Mouse (Mus musculus) testis, adult 2 months (tissue): ENCODE measurements around the gene Cmtm6. TPM values are rescaled to one million over a fixed set of nuclear protein-coding genes. Genes with fewer than 3 reads are reported as not detected.

ENCODE experiments used
- H3K27ac ChIP-seq: fragments of 200-500 bp; 2 replicates; pipeline ENCODE4 v1.5.1; 2012; ENCODE audit warnings: low read depth, low read length; ENCODE audit not compliant: control insufficient read depth, insufficient read depth
- H3K27me3 ChIP-seq: fragments of 200-500 bp; 2 replicates; pipeline ENCODE4 v1.6.1; 2012; ENCODE audit warnings: mild to moderate bottlenecking, low read length, moderate library complexity; ENCODE audit not compliant: control insufficient read depth, insufficient read depth
- H3K36me3 ChIP-seq: fragments of 200-500 bp; 2 replicates; pipeline ENCODE4 v1.6.1; 2012; ENCODE audit warnings: mild to moderate bottlenecking, low read length; ENCODE audit not compliant: control insufficient read depth, insufficient read depth
- H3K4me1 ChIP-seq: fragments of 200-500 bp; 2 replicates; pipeline ENCODE4 v1.6.1; 2012; ENCODE audit warnings: low read length; ENCODE audit not compliant: control insufficient read depth, insufficient read depth
- H3K4me3 ChIP-seq: fragments of 200-500 bp; 2 replicates; pipeline ENCODE4 v1.5.1; 2012; ENCODE audit warnings: low read depth, mild to moderate bottlenecking, low read length, moderate library complexity, mixed read lengths; ENCODE audit not compliant: control insufficient read depth
- CTCF ChIP-seq: fragments of 200-500 bp; IDR thresholded peaks from 2 replicates; pipeline ENCODE4 v1.5.1; 2012; ENCODE audit warnings: low read depth, mild to moderate bottlenecking, inconsistent platforms, low read length, moderate library complexity; ENCODE audit not compliant: control insufficient read depth, insufficient read depth, insufficient replicate concordance
- POLR2A ChIP-seq: fragments of 200-500 bp; IDR thresholded peaks from 2 replicates; pipeline ENCODE4 v1.6.1; 2012; ENCODE audit warnings: low read depth, mild to moderate bottlenecking, inconsistent platforms, low read length, moderate library complexity; ENCODE audit not compliant: control insufficient read depth
- polyA plus RNA-seq: library from polyadenylated mRNA; depleted of rRNA; stranded (reverse); fragments of >200 nt; gene quantifications from 2 replicates; pipeline ENCODE4 v1.2.3, GENCODE M21; 2012

Cmtm6 gene
- polyA plus RNA-seq, 1 experiment: 25.9 TPM

- H3K4me3 ChIP-seq: peak overlapping the region; percentile 97
- no peaks in the 10 kb centered on the region for H3K27me3 ChIP-seq
- peaks cover 2% of the 10 kb centered on the region; the same call in 1 of the 2 replicates for H3K36me3 ChIP-seq
- no peak overlapping the region; the same call in 1 of the 2 replicates for H3K27ac ChIP-seq
- peaks cover 8% of the 10 kb centered on the region for H3K4me1 ChIP-seq
- TF ChIP-seq CTCF: no peak
- TF ChIP-seq POLR2A: no peak
Measured at GRCm38 (mm10) chr9:114731871-114732682, 1.2 kb downstream of the Cmtm6 start.

DNA sequence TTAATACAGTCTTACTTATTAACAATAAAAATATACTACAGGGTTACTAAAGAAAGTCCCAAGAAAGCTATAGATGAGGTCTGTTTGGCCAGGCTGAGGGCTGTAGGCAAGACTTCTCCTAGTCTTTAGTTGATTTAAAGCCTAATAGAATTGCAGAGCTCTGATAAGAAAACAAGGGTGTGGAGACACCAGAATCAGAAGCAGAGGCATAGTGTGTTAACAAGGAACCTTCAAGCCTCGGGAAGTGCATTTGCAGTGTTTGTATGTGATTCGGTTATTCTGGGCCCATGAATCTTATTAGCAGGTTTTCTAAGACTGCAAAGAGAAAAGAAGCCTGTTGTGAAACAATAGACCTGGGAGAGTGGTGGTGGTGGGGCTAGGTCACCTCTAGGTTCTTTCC is 2.3 kb downstream of the Cmtm6 start:
- Histone ChIP-seq H3K36me3 (peaks cover 2% of the 10 kb centered on the region; the same call in 1 of the 2 replicates), H3K4me3 (no peak overlapping the region), H3K27me3 (no peaks in the 10 kb centered on the region), H3K27ac (no peak overlapping the region), H3K4me1 (peaks cover 10% of the 10 kb centered on the region)
- TF ChIP-seq CTCF (no peak), POLR2A (no peak)

DNA sequence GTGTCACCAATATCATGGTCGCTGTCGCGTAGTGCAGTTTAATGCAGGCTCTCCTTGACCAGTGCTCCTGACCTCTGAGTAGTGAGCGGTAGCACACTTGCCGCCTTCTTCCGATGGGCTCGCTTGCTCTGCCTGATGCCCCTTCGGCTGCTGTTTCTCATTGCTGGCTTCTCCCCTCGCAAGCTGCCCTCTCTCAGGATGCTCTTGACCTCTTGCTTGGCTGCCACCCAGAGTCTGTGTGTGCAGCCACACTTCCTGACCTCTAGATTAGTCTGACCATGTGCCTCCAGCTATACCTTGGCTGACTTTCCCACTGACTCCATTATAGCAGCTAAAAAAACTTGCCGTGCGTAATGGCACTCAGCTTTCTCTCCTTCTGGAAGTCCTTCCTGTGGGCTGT is 5.5 kb downstream of the Cmtm6 start:
- TF ChIP-seq POLR2A: no peak
- TF ChIP-seq CTCF: no peak
- Histone ChIP-seq H3K27me3 (no peaks in the 10 kb centered on the region), H3K4me3 (no peak overlapping the region), H3K27ac (no peak overlapping the region), H3K4me1 (peaks cover 6% of the 10 kb centered on the region), H3K36me3 (peaks cover 2% of the 10 kb centered on the region; the same call in 1 of the 2 replicates)

GRCm38 (mm10) chr9:114740336-114740735 is 9.4 kb downstream of the Cmtm6 start:
- TF ChIP-seq POLR2A (no peak), CTCF (no peak)
- Histone ChIP-seq H3K4me1 (peaks cover 2% of the 10 kb centered on the region), H3K27me3 (no peaks in the 10 kb centered on the region), H3K27ac (no peak overlapping the region), H3K4me3 (no peak overlapping the region), H3K36me3 (no peaks in the 10 kb centered on the region; the same call in 1 of the 2 replicates)

GRCm38 (mm10) chr9:114742731-114743130 is 11.8 kb downstream of the Cmtm6 start:
- Histone ChIP-seq H3K36me3 (no peaks in the 10 kb centered on the region; the same call in 1 of the 2 replicates), H3K27ac (no peak overlapping the region), H3K27me3 (no peaks in the 10 kb centered on the region), H3K4me3 (no peak overlapping the region), H3K4me1 (no peaks in the 10 kb centered on the region)
- TF ChIP-seq POLR2A (no peak), CTCF (no peak)

- Histone ChIP-seq H3K4me1 (no peaks in the 10 kb centered on the region), H3K4me3 (no peak overlapping the region), H3K36me3 (no peaks in the 10 kb centered on the region; the same call in 1 of the 2 replicates), H3K27me3 (no peaks in the 10 kb centered on the region), H3K27ac (no peak overlapping the region)
- TF ChIP-seq CTCF: no peak
Measured at GRCm38 (mm10) chr9:114745163-114745562, 14.2 kb downstream of the Cmtm6 start.

DNA sequence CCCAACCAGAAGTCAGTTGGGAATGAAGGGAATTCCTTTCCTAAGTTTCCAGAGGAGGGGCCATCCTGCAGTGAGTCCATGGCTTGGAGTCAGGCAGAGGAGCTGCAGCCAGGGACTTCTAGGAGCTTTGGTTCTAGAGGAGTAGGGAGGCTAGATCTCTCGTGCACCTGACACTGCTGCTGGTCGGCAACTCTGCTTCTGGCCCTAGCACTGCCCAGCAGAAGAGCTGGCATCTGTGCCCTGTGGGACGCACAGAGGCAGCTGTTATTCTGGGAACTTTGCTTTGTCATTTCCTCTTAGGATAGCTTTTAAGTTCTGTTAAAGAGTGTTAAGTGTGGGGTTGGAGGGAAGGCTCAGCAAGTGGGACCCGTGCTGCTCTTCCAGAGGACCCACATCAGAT is 14.7 kb downstream of the Cmtm6 start:
- H3K27me3 ChIP-seq: no peaks in the 10 kb centered on the region
- H3K36me3 ChIP-seq: no peaks in the 10 kb centered on the region; the same call in 1 of the 2 replicates
- TF ChIP-seq POLR2A: no peak
- no peak for TF ChIP-seq CTCF
- no peak overlapping the region for H3K27ac ChIP-seq
- no peak overlapping the region for H3K4me3 ChIP-seq
- H3K4me1 ChIP-seq: no peaks in the 10 kb centered on the region

DNA sequence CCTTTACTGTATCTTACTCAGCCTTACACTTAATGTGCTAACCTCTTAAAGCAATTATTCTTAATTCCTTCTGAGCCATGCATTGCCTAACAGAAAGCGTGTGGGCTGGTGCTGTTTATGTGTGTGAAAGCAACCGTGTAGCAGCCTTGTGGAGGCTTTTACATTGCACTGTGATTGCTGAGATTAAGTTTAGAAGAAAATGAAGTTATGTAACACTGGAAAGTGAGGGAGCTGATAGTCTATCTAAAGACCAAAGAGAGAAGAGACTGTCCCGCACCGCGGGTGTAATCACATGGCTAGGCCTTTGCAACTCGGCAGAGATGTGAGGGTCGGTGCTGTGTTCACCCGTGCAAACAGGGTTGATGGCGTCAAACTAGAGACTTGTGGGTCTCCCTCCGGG is 16.1 kb downstream of the Cmtm6 start:
- no peak overlapping the region; the same call in 1 of the 2 replicates for H3K27ac ChIP-seq
- H3K4me1 ChIP-seq: no peaks in the 10 kb centered on the region
- H3K27me3 ChIP-seq: no peaks in the 10 kb centered on the region
- no peak overlapping the region for H3K4me3 ChIP-seq
- TF ChIP-seq CTCF (no peak), POLR2A (no peak)
- no peaks in the 10 kb centered on the region; the same call in 1 of the 2 replicates for H3K36me3 ChIP-seq
